Mouse (Mus musculus) lung, adult 2 months (tissue): Measurements from ENCODE around the gene Cacna2d4.

Experiments
- CTCF ChIP-seq: fragments of 200-500 bp; IDR thresholded peaks from 2 replicates; pipeline ENCODE4 v1.5.1; 2011; ENCODE audit warnings: mild to moderate bottlenecking, low read length, control low read depth; ENCODE audit not compliant: insufficient read depth
- POLR2A ChIP-seq: fragments of 200-500 bp; IDR thresholded peaks from 2 replicates; pipeline ENCODE4 v1.6.1; 2011; ENCODE audit warnings: low read depth, mild to moderate bottlenecking, control low read depth, low read length, borderline replicate concordance; ENCODE audit errors: extremely low read depth

GRCm38 (mm10) chr6:119321752-119322151, 85.4 kb downstream of the Cacna2d4 start:
- TF ChIP-seq POLR2A (no peak), CTCF (no peak)
